Mouse (Mus musculus) c-Kit-positive CD71-positive TER-119-negative erythroid progenitor cells, embryonic 14.5 days (primary cell): ENCODE results near the gene Myh9.

ENCODE experiments used
- DNase-seq: peaks from one replicate; pipeline ENCODE4 v3.0.0-alpha.2; 2013; ENCODE audit warnings: low read depth

Myh9 gene

GRCm38 (mm10) chr15:77842047-77842843, at the start of gene Myh9:
Gene Myh9 (minus strand): TSS chr15:77842175.
- DNase-seq = peak; percentile 100

DNA sequence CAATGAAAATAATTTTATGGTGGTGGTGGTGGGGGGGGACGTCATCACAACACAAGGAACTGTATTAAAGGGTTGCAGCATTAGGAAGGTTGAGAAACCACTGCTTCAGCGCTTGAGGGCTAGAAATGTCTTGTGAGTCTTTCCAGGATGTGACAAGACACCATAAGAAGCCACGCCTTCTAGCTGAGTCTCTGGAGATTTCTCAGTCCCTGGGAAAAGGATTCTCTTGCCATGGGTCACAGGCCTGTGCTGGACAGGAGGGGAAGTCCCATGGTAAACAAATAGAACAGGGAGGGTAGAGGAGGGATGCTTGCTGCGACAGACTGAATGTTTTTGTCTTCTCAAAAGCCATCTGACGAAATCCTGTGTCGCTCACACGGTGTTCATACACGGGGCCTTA, 49.8 kb upstream of the Myh9 start:
- no peak for DNase-seq

DNA sequence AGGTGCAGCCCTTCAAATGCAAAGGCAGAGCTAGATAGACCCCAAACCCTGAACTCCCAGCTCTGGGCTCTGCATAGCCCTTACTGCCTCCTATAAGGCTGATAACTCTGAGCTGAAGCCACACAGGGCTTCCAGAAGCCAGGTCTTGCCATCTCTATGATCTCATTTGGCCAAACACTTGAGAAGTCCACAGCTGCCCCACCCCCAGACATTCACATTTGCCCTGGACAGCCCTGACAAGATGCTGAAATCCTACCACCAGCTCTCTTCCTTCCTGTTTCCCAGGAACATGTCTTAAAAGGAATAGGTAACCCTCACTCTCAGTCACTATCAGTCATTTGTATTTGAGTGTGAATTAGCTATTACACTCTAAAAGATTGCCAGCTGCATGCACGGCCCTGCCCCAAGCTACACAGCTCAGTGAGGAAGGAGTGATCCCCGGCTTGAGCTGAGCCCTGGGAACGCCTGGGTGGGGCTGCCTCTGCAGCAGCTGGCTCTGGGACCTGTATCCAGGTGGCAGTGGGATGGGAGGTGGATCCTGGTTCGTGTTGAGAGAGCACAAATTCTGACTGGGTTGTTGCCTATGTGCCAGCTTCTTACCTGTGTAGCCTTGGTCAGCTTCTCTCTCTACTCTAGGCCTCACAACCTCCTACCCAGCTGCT, 47.9 kb upstream of the Myh9 start:
- no peak for DNase-seq

DNA sequence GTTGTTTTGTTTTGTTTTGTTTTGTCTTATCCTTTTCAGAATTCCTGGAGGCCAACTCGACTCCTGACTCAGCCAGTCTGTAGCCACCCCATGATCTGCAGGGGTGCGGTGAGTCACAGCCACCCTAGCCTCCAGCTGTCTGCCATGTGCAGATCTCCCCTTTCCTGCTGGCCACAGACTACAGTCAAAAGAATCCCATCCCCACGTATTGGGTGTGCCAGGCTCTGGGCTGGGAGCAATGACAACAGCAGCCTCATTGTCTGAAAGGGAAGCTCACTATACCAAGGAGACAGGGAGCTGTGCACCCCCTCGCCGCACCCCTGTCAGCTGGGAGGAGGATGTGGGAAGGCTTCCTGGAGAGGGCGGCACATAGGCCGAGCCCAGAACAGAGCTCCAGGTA, 46.3 kb upstream of the Myh9 start:
- DNase-seq = no peak

DNA sequence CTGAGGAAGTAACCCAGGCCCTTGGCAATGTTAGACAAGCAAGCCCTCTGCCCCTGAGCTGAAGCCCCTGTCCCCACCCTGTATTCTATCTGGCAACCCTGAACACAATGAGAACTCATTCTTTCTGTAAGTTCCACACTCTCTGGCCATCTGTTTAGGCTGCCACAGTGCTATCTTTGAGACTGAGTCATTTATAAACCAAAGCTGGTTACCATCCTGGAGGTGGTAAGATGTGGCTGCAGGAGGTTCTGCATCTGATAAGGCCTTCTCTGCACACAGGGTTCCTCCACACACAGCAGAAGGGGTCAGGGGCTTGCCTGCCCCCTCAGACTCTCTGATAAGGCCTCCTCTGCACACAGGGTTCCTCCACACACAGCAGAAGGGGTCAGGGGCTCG, 45.1 kb upstream of the Myh9 start:
- DNase-seq = no peak

- DNase-seq = no peak
Measured at GRCm38 (mm10) chr15:77886369-77887092, 44.6 kb upstream of the Myh9 start.

DNA sequence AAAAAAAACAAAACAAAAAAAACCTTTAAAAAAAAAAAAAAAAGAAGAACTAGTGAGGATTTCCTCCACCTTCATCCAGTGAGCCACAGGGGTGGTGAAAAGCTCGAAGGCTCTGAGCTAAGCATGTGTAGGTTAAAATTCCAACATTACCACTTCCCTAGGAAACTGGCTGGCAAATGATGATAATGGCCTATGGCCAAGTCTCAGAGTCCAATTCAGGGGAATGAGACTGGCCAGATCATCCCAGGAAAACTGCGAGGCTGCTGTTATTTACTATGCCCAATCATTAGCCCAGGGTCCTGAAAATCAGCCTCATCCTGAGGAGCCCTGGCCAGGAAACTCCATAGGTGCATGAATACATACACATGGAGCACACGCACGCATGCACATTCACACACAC, 44.0 kb upstream of the Myh9 start:
- no peak for DNase-seq

GRCm38 (mm10) chr15:77885159-77885558, 43.2 kb upstream of the Myh9 start:
- DNase-seq = no peak

DNA sequence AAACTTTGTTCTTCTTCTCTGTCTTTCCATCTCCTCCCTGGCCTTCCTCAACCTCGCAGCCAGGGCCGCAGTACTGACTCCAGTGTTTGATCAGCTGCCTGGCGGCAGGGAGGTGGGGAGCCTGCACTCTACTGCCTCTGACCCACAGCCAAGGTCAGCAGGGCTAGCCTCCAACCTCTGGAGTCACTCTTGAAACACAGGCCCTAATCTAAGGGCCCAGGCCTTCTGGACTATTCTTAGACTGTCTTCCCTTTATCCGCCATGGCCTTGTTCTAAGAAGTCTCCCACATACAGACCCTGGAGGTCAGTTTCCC, 41.7 kb upstream of the Myh9 start:
- no peak for DNase-seq

DNA sequence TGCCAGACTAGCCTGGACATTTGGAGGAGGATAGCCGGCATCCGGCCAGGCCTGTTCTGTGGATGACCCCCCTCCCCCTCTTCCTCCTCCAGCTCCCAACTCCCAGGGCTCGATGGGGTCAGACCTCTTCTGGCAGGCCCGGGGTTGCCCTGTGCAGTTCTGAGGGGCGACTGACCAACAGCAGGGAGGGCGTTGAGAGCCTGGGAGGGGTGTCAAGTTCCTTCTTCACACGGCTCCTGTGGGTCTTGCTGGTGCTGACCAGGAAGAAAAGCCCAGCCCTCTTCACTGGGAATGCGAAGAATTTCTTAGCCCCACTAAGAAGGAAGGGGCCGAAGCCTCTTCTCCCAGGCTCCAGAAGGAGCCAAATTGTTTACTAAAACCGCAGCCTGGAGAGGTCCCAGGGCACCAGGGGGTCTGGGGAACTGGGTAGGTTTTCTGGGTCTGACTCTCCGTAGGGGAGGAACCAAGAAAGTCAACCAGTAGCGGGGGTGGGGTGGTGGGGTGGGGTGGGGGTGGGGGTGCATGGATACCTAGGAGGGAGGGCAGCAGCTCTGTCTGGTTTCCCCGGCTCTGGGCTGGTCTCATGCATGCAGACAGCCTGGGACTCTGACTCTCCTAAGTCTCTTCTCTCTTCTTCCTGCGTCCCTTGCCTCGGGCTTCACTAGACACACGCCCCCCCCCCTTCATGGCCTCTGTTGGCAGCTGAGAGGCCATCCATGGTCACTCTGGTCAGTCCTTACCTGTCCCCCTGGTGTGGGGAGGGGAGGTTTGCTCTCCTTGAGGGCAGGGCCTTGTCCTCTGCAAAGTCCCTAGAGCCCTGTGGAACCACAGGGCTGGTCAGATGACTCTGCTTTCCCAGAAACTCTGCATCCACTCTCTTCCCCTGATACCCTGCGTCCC, 41.1 kb upstream of the Myh9 start:
- no peak for DNase-seq

- DNase-seq = no peak
Measured at GRCm38 (mm10) chr15:77882297-77882696, 40.3 kb upstream of the Myh9 start.

DNA sequence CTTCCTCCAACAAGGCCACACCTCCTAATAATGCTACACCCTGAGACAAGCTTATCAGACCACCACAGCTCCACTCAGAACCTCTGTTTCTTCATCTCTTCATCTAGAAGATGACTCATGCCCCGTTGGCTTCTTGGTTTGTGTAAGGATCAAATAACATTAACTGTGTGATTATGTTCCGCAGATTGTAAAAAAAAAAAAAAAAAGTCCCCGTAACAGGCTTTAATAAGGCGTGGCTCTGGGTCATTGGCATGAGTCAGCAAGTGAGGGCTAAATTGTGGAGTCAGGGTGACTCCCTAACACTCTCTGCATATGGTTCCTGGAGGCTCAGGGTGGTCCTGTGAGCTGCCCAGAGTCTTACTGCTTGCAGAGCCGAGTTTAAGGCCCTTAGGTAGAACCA, 39.7 kb upstream of the Myh9 start:
- DNase-seq = peak; percentile 62

- DNase-seq = no peak
Measured at GRCm38 (mm10) chr15:77880738-77881137, 38.8 kb upstream of the Myh9 start.

GRCm38 (mm10) chr15:77879756-77880155, 37.8 kb upstream of the Myh9 start:
- DNase-seq = no peak

DNA sequence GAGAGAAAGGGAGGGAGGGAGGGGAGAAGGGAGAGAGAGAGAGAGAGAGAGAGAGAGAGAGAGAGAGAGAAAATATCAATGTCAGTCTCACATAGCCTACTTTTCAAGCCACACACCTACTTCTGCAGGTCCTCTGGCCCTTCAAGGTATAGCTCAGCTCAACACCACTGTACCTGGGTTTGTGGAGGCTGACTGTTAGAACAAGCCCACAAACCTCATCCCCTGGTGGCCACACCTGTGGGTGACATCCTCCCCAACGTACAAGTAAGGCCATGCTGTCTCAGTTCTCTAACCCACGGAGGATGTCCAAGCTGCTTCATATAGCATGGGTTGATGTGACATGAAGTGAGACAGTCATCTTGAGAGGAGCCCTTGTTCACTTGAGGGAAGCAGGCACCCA, 35.2 kb upstream of the Myh9 start:
- DNase-seq = no peak

DNA sequence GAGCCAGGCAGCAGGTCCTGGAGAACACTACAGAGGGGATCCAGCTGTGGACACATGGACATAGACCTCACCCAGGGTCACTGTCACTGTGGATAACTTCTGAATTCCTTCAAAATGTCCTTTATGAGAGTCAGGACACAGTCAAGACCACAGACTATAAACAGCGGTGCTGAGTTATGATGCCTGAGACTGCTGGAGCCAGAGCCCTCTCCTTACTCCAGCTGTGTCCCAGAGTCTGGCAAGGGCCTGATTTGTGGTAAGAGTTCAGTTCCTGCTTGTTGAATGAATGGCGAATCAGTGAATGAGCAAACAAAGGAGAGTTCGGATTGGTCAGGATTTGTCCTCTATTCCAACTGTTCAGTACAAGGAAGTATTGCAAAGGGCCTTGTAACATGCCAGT, 34.7 kb upstream of the Myh9 start:
- no peak for DNase-seq

- DNase-seq = no peak
Measured at GRCm38 (mm10) chr15:77875953-77876352, 34.0 kb upstream of the Myh9 start.

DNA sequence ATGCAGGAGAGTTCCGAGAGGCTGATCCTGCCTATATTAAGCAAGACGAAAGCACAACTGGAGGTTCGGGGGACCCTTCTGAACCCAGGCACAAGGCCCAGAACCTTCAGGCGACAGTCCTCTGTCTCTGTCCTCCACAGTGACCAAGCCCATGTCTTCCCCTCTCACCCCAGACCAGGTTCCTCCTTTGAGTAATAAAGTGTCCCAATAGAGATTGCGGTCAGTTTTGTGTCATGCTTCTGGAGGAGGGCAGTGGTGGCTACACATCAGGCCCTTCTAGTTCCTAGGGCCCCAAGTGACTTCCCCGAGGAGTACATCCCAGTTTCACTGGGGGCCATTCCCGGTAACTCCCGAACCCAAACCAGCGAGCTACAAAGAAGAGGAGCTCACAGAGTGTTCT, 32.8 kb upstream of the Myh9 start:
- DNase-seq = no peak

DNA sequence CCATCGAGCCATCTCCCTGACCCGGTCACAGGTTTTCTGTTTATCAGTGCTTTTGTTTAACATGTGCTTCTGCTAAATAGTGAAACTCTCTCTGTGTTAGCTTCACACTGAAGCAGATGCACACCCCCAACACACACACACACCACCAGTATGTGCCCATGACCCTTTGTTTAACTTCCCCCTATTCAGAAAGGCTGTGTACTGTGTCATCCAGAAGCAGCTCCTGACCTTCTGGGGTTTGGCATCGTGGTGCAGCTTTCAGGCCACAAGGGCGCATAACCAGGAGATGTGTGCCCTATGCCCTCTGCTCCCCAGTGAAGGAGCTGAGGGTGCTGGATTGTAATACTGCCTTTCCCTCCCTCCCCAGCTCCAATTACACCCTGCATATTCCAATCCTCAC, 32.3 kb upstream of the Myh9 start:
- no peak for DNase-seq

DNA sequence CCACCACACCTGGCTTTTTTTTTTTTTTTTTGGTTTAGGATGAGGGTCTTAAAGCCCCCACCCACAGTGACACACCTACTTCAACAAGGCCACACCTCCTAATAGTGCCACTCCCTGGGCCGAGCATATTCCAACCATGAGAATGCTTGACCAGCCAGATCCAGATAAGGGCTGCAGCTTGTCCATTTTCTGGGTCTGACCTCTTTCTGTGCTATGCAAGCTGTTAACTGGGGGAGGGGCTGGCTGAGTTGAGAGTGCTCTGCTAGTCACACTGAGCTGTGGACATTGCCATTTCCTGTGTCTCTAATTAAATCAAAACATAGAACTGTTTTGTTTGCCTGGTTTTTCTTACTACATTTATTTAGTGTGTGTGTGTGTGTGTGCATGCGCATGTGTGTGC, 31.6 kb upstream of the Myh9 start:
- no peak for DNase-seq

GRCm38 (mm10) chr15:77872996-77873395, 31.0 kb upstream of the Myh9 start:
- no peak for DNase-seq

DNA sequence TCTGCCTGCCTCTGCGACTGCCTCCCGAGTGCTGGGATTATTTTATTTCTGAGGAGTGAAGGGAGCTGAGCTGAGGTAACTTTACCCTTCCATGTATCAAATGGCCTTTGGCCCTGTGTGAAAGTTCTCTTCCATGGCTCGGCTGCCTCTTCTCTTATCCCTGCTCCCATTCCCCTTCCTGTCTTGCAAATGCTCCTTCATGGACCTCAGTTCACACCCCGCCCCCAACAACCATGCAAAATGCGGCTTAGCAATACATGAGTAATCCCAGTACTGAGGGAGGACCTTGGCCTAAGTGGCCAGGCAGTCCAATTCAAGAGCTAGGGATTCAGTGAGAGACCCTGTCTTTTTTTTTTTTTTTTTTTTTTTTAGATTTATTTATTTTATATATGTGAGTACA, 26.4 kb upstream of the Myh9 start:
- no peak for DNase-seq
